Mouse (Mus musculus): ENCODE results near the gene Nudc. TPM values are rescaled to one million over a fixed set of nuclear protein-coding genes. Genes with fewer than 3 reads are reported as not detected.
A peak's percentile ranks its signal among the peaks of the same experiment; 100 is the strongest.
"Not testable (repeated sequence)": the region's sequence is repeated elsewhere in the genome, so short reads cannot be mapped to it uniquely, and the experiment has no call there.

Nudc gene
- total RNA-seq, 1 experiment from 2014 or later = 171 TPM

- no peak for DNase-seq
These were observed 9.7 kb downstream of the Nudc start for GRCm38 (mm10) chr4:133536081-133536480.

DNA sequence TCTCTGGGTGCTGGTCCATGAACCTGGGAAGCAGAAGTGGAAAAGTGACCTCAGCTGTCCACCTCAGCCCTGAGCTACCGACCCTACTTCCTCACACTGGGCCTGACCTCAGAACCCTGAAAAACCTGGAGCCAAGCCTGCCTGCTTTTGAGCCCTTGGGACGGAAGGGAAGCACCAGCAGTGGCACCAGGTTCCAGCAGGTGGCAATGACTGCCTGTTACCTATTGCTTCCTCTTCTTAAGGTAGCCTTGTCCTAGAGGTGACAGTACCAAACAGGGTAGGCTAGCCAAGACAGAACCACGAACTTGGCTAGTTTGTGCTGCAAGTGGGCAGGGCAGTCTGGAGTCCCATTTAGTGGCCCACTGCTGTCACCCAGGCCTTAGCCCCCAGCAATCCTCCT is 13.0 kb downstream of the Nudc start:
- DNase-seq = no peak

DNA sequence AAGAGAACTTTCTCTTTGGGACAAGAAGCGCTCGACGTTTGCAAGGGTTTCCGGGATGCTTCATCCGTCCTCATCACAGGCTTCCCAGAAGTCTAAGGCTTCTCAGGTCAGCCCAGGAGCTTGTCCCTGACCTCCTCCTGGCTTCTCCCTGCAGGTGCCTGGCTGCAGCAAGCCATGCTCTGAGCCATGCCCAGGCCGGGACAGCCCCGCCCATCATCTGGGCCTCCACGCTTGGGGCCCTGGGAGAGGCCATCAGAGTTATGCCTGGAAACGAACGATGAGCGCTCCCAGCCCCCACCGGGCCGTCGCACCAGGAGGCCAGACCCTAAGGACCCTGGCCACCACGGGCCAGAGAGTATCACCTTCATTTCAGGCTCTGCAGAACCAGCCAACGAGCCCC is 18.0 kb downstream of the Nudc start:
- no peak for DNase-seq

DNA sequence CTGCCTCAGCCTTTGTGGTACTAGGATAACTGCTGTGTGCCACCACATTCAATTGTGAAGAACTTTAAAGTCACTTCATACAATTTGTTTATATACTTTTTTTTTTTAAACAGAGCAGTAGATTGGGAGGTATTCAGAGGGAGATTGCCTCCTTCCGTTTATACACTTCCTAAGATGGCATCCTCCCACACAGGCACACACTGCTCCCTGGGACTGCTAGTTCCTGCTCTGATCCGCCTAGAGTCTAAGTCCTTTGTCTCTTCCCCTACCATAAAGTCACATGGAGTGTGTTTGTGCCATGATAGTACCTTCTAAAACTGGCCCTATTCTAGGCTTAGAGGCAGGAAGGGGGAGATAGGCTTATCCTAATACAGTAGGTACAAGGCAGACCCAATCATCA is 24.3 kb downstream of the Nudc start:
- DNase-seq = no peak

- peak; percentile 39 for DNase-seq
These were observed 26.5 kb downstream of the Nudc start for GRCm38 (mm10) chr4:133519369-133519665.

- DNase-seq = no peak
These were observed 27.0 kb downstream of the Nudc start, which contains the start of gene Kdf1 for GRCm38 (mm10) chr4:133518601-133519368. TSS of gene Kdf1 (plus strand) at chr4:133518963.

DNA sequence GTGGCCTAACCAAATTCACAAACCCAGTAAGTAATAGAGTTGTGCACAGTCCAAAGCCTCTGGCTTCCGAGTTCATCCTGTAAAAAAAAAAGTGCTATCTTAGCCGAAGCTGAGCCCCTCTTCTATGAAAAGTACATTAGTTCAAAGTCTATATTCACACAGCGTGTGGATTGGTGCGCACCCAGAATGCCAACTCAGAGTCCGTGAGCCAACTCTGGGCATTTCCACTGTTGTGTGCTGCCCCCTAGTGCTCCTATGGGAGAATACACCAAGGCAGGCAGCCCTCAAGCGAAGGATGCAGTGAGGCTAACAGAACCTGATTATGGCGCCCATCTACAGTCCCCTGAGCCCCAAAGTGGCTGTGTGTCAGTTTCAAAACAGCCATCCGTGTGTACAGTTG is 32.8 kb downstream of the Nudc start:
- peak; percentile 72 for DNase-seq

GRCm38 (mm10) chr4:133512511-133512910 is 33.3 kb downstream of the Nudc start:
- not testable (repeated sequence) for DNase-seq

GRCm38 (mm10) chr4:133511050-133511449 is 34.7 kb downstream of the Nudc start:
- DNase-seq = no peak

DNA sequence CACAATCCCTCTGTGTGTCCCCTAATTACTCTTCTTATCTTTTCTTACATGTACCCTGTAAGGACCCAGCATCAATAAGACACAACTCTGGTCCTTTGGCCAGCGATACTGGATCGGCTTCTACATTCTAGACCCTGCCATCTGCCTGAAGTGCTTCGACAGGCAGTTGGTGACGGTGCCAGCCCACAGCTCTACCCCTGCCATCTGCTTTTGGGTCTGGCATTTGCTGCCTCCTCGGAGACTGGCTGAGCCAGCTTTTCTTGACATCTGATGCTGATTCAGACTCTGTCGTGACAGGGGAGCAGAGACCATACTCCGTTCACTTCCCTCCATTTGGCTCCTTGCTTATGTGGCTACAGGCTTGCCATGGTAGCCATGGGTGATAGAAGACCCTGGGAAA is 36.8 kb downstream of the Nudc start:
- DNase-seq = no peak

GRCm38 (mm10) chr4:133506573-133506972 is 39.2 kb downstream of the Nudc start:
- no peak for DNase-seq

GRCm38 (mm10) chr4:133504755-133505485 is 40.9 kb downstream of the Nudc start:
- DNase-seq = no peak

- DNase-seq = no peak
These were observed 41.5 kb downstream of the Nudc start for GRCm38 (mm10) chr4:133504300-133504699.

DNA sequence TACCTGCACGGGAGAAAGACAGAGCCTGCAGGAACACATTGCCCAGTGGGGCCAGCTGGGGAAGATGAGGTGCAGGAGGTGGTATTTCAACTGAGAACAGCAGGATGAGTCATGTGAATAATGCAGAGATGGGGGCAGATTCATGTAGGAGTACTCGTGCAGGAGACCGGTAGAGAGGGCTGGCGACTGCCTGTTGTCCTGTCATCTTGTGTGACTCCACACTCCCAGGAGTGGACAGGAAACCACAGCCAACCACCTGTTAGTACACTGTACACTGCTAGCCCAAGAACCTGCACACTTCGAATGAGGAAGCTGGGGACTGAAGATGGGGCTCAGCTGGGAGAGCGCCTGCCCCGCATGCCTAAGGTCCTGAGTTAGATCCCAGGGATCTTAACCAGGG is 44.3 kb downstream of the Nudc start:
- DNase-seq = no peak

- DNase-seq = peak; percentile 70
These were observed 47.6 kb downstream of the Nudc start, which contains the start of gene Trnp1 for GRCm38 (mm10) chr4:133498160-133498724. TSS of gene Trnp1 (minus strand) at chr4:133498550.

DNA sequence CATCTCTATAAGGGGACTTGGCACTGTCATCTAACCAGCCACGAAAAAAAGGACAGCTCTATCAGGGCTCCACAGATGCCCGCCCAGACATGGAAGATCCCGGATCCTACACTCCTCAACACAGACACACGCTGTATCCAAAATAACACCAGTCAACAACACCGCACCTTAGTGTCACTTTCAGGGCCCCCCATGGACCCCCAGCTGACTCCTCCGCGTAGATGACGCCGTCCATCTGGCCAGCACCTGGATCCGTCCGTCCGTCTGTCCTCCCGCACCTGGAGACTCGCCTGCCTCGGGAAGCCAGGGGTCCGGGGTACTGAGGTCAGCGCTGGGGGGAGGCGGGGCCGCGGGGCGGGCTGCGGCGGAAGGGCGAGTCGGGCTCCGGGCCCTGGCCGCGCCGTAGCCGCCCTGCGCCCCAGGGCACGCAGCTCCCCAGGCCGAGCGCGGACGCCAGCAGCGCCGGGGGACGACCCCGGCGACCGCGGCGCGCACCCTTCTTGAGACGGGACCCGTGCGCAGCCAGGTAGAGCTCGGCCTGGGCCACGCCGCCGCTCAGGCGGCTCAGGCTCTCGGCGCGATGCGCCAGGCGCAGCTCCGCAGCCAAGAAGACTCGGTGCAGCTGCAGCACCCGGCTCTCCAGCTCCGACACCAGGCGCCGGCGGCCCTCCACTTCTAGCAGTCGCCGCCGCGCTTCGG is 48.2 kb downstream of the Nudc start:
- peak; percentile 48 for DNase-seq

DNA sequence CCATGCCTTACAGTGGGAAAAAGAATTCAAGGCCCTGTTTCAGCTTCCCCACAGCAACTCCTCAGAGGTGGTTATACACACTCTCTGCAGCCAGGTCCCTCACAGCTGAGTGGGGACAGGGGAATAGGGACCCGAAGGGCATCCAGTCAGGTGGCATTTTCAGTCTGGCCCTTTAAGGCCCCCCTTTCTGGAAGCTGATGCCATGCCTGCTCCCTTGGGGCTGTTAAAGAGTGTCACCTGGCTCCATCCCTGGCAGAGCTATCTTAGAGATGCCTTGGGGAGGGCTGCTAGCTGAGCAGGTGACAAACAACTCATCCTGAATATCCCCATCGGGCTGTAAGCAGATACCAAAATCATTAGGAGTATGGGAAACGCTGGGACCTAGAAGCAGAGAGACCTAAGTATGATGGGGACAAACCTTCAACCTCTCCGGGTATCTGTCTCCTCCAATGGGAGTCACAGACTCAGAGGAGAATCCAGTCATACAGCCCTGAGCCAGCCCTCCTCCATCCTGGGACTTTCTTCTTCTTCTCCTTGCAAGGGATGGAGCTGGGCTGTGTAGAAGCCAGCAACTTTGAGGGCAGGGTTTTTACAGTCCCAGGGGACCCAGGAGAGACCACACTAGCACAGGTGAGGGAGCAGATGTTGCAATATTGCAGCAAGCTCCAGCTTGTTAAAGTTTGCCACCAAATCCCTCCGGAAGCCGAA is 48.9 kb downstream of the Nudc start:
- no peak for DNase-seq

DNA sequence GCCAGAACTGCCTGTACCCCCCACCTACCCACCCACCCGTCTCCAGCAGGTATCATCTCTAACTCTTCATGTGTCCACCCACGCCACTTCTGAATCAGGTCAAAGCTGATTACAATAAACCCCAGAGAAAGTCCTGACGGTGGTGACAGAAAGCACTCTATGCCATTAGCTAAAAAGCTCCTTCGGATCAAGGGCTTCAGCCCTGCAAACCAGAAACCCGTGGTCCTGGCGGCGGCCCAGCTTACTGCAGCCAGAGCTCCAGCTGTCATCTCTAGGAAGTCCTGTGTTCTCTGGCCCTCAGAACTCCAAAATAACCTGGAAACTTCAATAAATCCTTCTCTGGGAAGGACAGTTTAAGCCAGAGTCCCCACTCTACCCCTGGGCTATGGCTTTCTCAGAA is 50.1 kb downstream of the Nudc start:
- peak; percentile 42 for DNase-seq

GRCm38 (mm10) chr4:133494867-133495266 is 50.9 kb downstream of the Nudc start:
- no peak for DNase-seq

DNA sequence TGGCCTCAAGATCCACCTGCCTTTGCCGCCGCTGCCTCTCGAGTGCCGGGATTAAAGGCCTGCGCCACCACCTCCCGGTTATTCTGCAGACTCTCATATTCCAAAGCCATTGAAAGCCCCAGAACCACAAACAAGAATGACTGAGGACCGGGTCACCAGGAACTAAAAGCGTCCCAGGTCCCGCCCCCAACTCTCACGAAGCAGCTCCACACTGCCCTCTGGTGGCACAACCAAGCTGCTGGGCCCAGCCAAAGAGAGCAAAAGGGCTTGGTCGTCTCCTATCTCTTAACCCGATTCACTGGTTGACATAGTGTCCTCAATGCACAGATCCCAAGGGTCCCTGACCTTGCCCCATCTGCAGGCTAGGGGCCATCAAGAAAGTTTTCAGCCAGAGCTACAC is 51.4 kb downstream of the Nudc start:
- DNase-seq = peak; percentile 94

DNA sequence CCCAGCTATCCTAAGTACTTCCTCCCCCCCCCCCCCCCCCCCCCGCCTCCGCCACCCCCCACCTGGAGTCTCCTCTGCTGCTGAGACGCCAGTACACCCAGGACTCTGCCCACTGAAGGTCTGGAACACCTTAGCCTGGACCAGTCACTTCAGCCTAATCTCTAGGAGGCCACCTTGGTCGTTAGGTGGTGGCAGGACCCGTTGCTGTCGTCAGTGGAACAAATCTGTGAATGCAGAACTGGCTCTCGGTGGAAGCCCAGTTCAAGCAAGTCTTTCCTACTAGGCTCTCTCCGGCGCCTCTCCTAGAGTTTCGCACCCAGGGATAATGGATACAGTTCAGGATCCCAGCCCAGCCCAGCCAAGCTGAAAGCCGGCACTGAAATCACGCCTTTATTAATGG is 51.9 kb downstream of the Nudc start:
- no peak for DNase-seq

DNA sequence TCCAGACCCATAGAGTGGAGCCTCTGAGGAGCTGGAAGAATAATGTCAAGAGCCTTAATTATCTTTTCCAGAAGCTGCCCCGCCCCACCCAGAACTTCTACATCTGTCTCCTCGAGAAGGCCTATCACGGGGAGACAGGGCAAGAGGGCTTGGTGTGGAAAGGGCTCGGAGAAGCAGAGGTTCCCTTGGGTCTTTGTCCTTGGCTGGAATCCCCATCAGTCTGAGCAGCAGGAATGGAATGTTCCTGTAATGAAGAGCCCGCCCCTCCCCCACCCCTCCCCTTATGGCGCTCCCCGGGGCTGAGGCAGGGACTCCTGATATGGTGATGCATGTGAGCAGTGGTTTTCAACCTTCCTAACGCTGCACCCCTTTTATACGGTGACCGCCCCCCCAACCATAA is 54.0 kb downstream of the Nudc start:
- DNase-seq = no peak
